Mouse (Mus musculus) neural tube, embryonic 14.5 days (tissue): Measurements from ENCODE around the gene Zfp74. TPM values are rescaled to one million over a fixed set of nuclear protein-coding genes. Genes with fewer than 3 reads are reported as not detected.

Source experiments
- ATAC-seq: fragments of 200-750 bp; cut with Nextera tagmentation; 2 replicates; pipeline ENCODE4 v1.8.0; 2017; ENCODE audit warnings: low read depth, mild to moderate bottlenecking, moderate TSS enrichment, moderate library complexity
- H3K27ac ChIP-seq: fragments of 300-500 bp; sonication (generic); 2 replicates; pipeline ENCODE4 v1.5.1; 2014; ENCODE audit warnings: low read depth, mild to moderate bottlenecking, control low read depth, low read length, moderate library complexity, mixed read lengths
- H3K27me3 ChIP-seq: fragments of 300-500 bp; sonication (generic); 2 replicates; pipeline ENCODE4 v1.6.1; 2014; ENCODE audit warnings: low read length; ENCODE audit not compliant: control insufficient read depth, insufficient read depth
- H3K36me3 ChIP-seq: fragments of 300-500 bp; sonication (generic); 2 replicates; pipeline ENCODE4 v1.6.1; 2014; ENCODE audit warnings: low read length, mixed read lengths; ENCODE audit not compliant: control insufficient read depth, insufficient read depth
- H3K4me1 ChIP-seq: fragments of 300-500 bp; sonication (generic); 2 replicates; pipeline ENCODE4 v1.6.1; 2014; ENCODE audit warnings: low read length; ENCODE audit not compliant: control insufficient read depth, insufficient read depth
- H3K4me2 ChIP-seq: fragments of 300-500 bp; sonication (generic); 2 replicates; pipeline ENCODE4 v1.6.1; 2014; ENCODE audit warnings: mild to moderate bottlenecking, low read depth, low read length, control low read depth
- H3K4me3 ChIP-seq: fragments of 300-500 bp; sonication (generic); 2 replicates; pipeline ENCODE4 v1.5.1; 2014; ENCODE audit warnings: low read depth, low read length, control low read depth, mixed read lengths
- H3K9ac ChIP-seq: fragments of 300-500 bp; sonication (generic); replicated peaks from 2 replicates; pipeline ENCODE4 v1.6.1; 2014; ENCODE audit warnings: low read depth, mild to moderate bottlenecking, control low read depth, low read length, mixed read lengths
- H3K9me3 ChIP-seq: fragments of 300-500 bp; sonication (generic); 2 replicates; pipeline ENCODE4 v1.6.1; 2016; ENCODE audit warnings: low read length; ENCODE audit not compliant: control insufficient read depth
- WGBS: fragments of 180-500 bp; shearing (Covaris S2); extraction: QIAGEN DNeasy Blood & Tissue Kit; methylation state at CpG from one replicate; pipeline ENCODE4 v1.1.7; 2014; 5-methylcytosine and 5-hydroxymethylcytosine counted together
- polyA plus RNA-seq: library from polyadenylated mRNA; unstranded; fragments of >200 nt; fragmentation: Nextera tagmentation; extraction: Ambion mirVana; gene quantifications from 2 replicates; pipeline ENCODE4 v1.2.1, GENCODE M21; 2014

The Zfp74 gene
- polyA plus RNA-seq, 1 experiment from 2014 or later = 25.3 TPM

GRCm38 (mm10) chr7:29922780-29923179 lies 31.1 kb downstream of the Zfp74 start:
- no peak overlapping the region for H3K27ac ChIP-seq
- 66% methylated on average over 2 of the region's 2 CpGs for WGBS

GRCm38 (mm10) chr7:29921439-29922093 lies 32.3 kb downstream of the Zfp74 start:
- no peak for ATAC-seq
- WGBS = 92% methylated on average over 6 of the region's 6 CpGs
- H3K4me1 ChIP-seq = no peaks in the 10 kb centered on the region

More at GRCm38 (mm10) chr7:29922780-29923179, 31.1 kb downstream of the Zfp74 start:
- no peak for ATAC-seq
- no peak overlapping the region for H3K4me3 ChIP-seq
- no peak overlapping the region for H3K9ac ChIP-seq
- no peaks in the 10 kb centered on the region for H3K4me1 ChIP-seq
- H3K4me2 ChIP-seq = no peak overlapping the region
- H3K36me3 ChIP-seq = no peaks in the 10 kb centered on the region
- no peaks in the 10 kb centered on the region for H3K9me3 ChIP-seq
- H3K27me3 ChIP-seq = no peaks in the 10 kb centered on the region

GRCm38 (mm10) chr7:29918062-29918453 lies 35.8 kb downstream of the Zfp74 start:
- H3K4me2 ChIP-seq = no peak overlapping the region
- H3K4me3 ChIP-seq = no peak overlapping the region
- peaks cover 22% of the 10 kb centered on the region for H3K36me3 ChIP-seq
- H3K27ac ChIP-seq = no peak overlapping the region
- no peaks in the 10 kb centered on the region for H3K9me3 ChIP-seq
- no peaks in the 10 kb centered on the region for H3K4me1 ChIP-seq
- no peak for ATAC-seq
- H3K27me3 ChIP-seq = no peaks in the 10 kb centered on the region
- H3K9ac ChIP-seq = no peak overlapping the region
- WGBS = 89% methylated on average over 4 of the region's 4 CpGs

More at GRCm38 (mm10) chr7:29921439-29922093, 32.3 kb downstream of the Zfp74 start:
- Histone ChIP-seq H3K9ac (no peak overlapping the region), H3K4me2 (no peak overlapping the region), H3K27ac (no peak overlapping the region), H3K27me3 (no peaks in the 10 kb centered on the region), H3K9me3 (no peaks in the 10 kb centered on the region), H3K36me3 (no peaks in the 10 kb centered on the region), H3K4me3 (no peak overlapping the region)

- H3K4me3 ChIP-seq = no peak overlapping the region
- H3K27ac ChIP-seq = no peak overlapping the region
- WGBS = 29% methylated on average over 6 of the region's 6 CpGs
- H3K9ac ChIP-seq = no peak overlapping the region
- H3K4me2 ChIP-seq = no peak overlapping the region
- H3K27me3 ChIP-seq = no peaks in the 10 kb centered on the region
- H3K36me3 ChIP-seq = peaks cover 25% of the 10 kb centered on the region
- H3K4me1 ChIP-seq = no peaks in the 10 kb centered on the region
- H3K9me3 ChIP-seq = no peaks in the 10 kb centered on the region
- no peak for ATAC-seq
Measured at GRCm38 (mm10) chr7:29917371-29918061, 36.4 kb downstream of the Zfp74 start.

GRCm38 (mm10) chr7:29912172-29912571 lies 41.7 kb downstream of the Zfp74 start:
- ATAC-seq = no peak
- WGBS = 96% methylated on average over 13 of the region's 13 CpGs
- Histone ChIP-seq H3K9ac (no peak overlapping the region), H3K27ac (no peak overlapping the region), H3K27me3 (no peaks in the 10 kb centered on the region), H3K9me3 (no peaks in the 10 kb centered on the region), H3K4me2 (no peak overlapping the region), H3K36me3 (peaks cover 30% of the 10 kb centered on the region), H3K4me1 (peaks cover 11% of the 10 kb centered on the region), H3K4me3 (no peak overlapping the region)

GRCm38 (mm10) chr7:29910252-29910651 lies 43.6 kb downstream of the Zfp74 start:
- H3K4me1 ChIP-seq = peaks cover 13% of the 10 kb centered on the region
- no peak overlapping the region for H3K4me3 ChIP-seq
- WGBS = 58% methylated on average over 2 of the region's 2 CpGs
- H3K27me3 ChIP-seq = no peaks in the 10 kb centered on the region
- H3K9ac ChIP-seq = no peak overlapping the region
- H3K4me2 ChIP-seq = peak overlapping the region; percentile 67; the same call in 1 of the 2 replicates
- no peak overlapping the region for H3K27ac ChIP-seq
- peaks cover 23% of the 10 kb centered on the region for H3K36me3 ChIP-seq
- ATAC-seq = no peak
- H3K9me3 ChIP-seq = no peaks in the 10 kb centered on the region

- H3K27ac ChIP-seq = peak within 1 kb of the TSS; percentile 97
- H3K4me1 ChIP-seq = peaks cover 15% of the 10 kb centered on the region
- peak within 1 kb of the TSS; percentile 67 for H3K4me2 ChIP-seq
- peaks cover 11% of the 10 kb centered on the region for H3K36me3 ChIP-seq
- H3K9ac ChIP-seq = peak within 1 kb of the TSS; percentile 63
- peak within 1 kb of the TSS; percentile 57 for H3K4me3 ChIP-seq
- peak; percentile 84 for ATAC-seq
- no peaks in the 10 kb centered on the region for H3K27me3 ChIP-seq
- H3K9me3 ChIP-seq = no peaks in the 10 kb centered on the region
- WGBS = under 1% methylated on average over 33 of the region's 33 CpGs
Measured at GRCm38 (mm10) chr7:29908130-29908950, 45.5 kb downstream of the Zfp74 start, which contains the start of gene Zfp383. TSS of gene Zfp383 (plus strand) at chr7:29908223.

GRCm38 (mm10) chr7:29907206-29907605 lies 46.7 kb downstream of the Zfp74 start:
- H3K9ac ChIP-seq = no peak overlapping the region
- no peak overlapping the region for H3K4me2 ChIP-seq
- no peak overlapping the region for H3K4me3 ChIP-seq
- H3K27ac ChIP-seq = peak overlapping the region; percentile 97
- WGBS = 93% methylated on average over 5 of the region's 5 CpGs
- H3K36me3 ChIP-seq = peaks cover 2% of the 10 kb centered on the region
- H3K9me3 ChIP-seq = no peaks in the 10 kb centered on the region
- peaks cover 15% of the 10 kb centered on the region for H3K4me1 ChIP-seq
- no peaks in the 10 kb centered on the region for H3K27me3 ChIP-seq
- ATAC-seq = no peak
